Mouse (Mus musculus) urinary bladder, postnatal 4 days (tissue): ENCODE results near the gene Gm14419.
"Not testable (repeated sequence)": the region's sequence is repeated elsewhere in the genome, so short reads cannot be mapped to it uniquely, and the experiment has no call there.

Experiments
- DNase-seq, 2 experiments: peaks; one replicate each; pipeline ENCODE4 v3.0.0; 2021 to 2022; ENCODE audit warnings: low spot score in 2 of 2

Gm14419 gene

DNA sequence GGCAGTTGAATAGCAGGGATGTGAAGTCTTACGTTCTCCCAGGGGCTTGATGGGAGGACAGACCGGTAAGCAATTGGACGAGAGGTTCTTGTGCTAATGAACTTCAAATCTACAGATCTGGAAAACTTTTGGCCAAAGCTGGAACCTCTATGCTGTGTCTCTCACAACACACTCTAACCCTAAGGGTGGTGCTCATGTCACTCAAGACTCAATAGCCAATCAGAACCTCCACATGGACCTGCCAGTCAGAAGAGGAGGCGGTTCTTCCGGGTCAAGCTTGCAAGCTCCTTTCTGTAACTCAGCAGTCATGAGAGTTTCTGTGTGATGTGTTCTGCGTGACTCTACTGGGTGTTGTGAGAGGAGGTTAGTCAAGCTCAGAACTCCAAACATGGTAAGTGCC, at the start of gene Gm14419:
TSS of gene Gm14419 (plus strand) at position 301 of the 400 bp plus-strand sequence.
- DNase-seq = not testable (repeated sequence)
